Mouse (Mus musculus) embryo, embryonic 10.5 days (tissue): ENCODE results near the gene Jam2.

ENCODE experiments used
- DNase-seq: peaks from one replicate; pipeline ENCODE4 v3.0.0-alpha.2; 2015; ENCODE audit warnings: low spot score

Jam2 gene

GRCm38 (mm10) chr16:84779718-84780117 lies 5.8 kb downstream of the Jam2 start:
- no peak for DNase-seq

GRCm38 (mm10) chr16:84783279-84783678 lies 9.4 kb downstream of the Jam2 start:
- DNase-seq: no peak

GRCm38 (mm10) chr16:84784966-84785365 lies 11.0 kb downstream of the Jam2 start:
- no peak for DNase-seq

GRCm38 (mm10) chr16:84790595-84791165 lies 16.8 kb downstream of the Jam2 start:
- no peak for DNase-seq

- DNase-seq: no peak
These were observed 19.5 kb downstream of the Jam2 start for GRCm38 (mm10) chr16:84793401-84793800.

GRCm38 (mm10) chr16:84795337-84795736 lies 21.4 kb downstream of the Jam2 start:
- no peak for DNase-seq

- no peak for DNase-seq
These were observed 22.8 kb downstream of the Jam2 start for GRCm38 (mm10) chr16:84796678-84797077.

- DNase-seq: no peak
These were observed 26.1 kb downstream of the Jam2 start for GRCm38 (mm10) chr16:84800038-84800437.

- DNase-seq: no peak
These were observed 28.3 kb downstream of the Jam2 start for GRCm38 (mm10) chr16:84802217-84802616.

- no peak for DNase-seq
These were observed 30.9 kb downstream of the Jam2 start for GRCm38 (mm10) chr16:84804866-84805265.

- DNase-seq: no peak
These were observed 32.3 kb downstream of the Jam2 start for GRCm38 (mm10) chr16:84806175-84806574.

- no peak for DNase-seq
These were observed 34.0 kb downstream of the Jam2 start for GRCm38 (mm10) chr16:84807874-84808273.

- DNase-seq: no peak
These were observed 36.3 kb downstream of the Jam2 start for GRCm38 (mm10) chr16:84810254-84810653.

- DNase-seq: no peak
These were observed 39.9 kb downstream of the Jam2 start for GRCm38 (mm10) chr16:84813852-84814251.

- no peak for DNase-seq
These were observed 40.6 kb downstream of the Jam2 start for GRCm38 (mm10) chr16:84814511-84814910.

- DNase-seq: peak; percentile 72
These were observed 43.5 kb downstream of the Jam2 start for GRCm38 (mm10) chr16:84817423-84817822.

GRCm38 (mm10) chr16:84825009-84825408 lies 51.1 kb downstream of the Jam2 start:
- DNase-seq: no peak

- no peak for DNase-seq
These were observed 57.8 kb downstream of the Jam2 start for GRCm38 (mm10) chr16:84831696-84832095.

- DNase-seq: no peak
These were observed 58.8 kb downstream of the Jam2 start for GRCm38 (mm10) chr16:84832736-84833135.

GRCm38 (mm10) chr16:84834344-84834743 lies 60.4 kb downstream of the Jam2 start:
- DNase-seq: no peak

GRCm38 (mm10) chr16:84834745-84835440 lies 61.0 kb downstream of the Jam2 start, which contains the start of gene Gabpa:
Gabpa (plus strand) TSS chr16:84834925.
- DNase-seq: peak; percentile 98

- peak; percentile 83 for DNase-seq
These were observed 61.5 kb downstream of the Jam2 start, which contains the start of gene Atp5j for GRCm38 (mm10) chr16:84835441-84835822. Atp5j (minus strand) TSS chr16:84835625.

GRCm38 (mm10) chr16:84835823-84836743 lies 62.2 kb downstream of the Jam2 start:
- peak; percentile 78 for DNase-seq
